Mouse (Mus musculus): ENCODE data around the gene Plxna3.

- TF ChIP-seq CTCF (IDR thresholded peaks at IDR 0.05; ENCODE audit: extremely low read depth, insufficient read depth, insufficient read length, insufficient replicate concordance) (no peak), POLR2A (IDR thresholded peaks at IDR 0.05; ENCODE audit: low read depth, low read length) (no peak)
These were observed 29.1 kb upstream of the Plxna3 start for GRCm38 (mm10) chrX:74299721-74300120.
